Mouse (Mus musculus): ENCODE measurements at regions not wholly inside any gene's neighbourhood (a gene's known extent, or its start where the extent isn't known, plus 50 kb on each side); places are given as distances from the start of the nearest gene placed in this dataset.

- in situ Hi-C loops (cut with MboI, MseI): no loop called here
Measured at GRCm38 (mm10) chr3:33717317-33717716, 82.3 kb upstream of the Ttc14 start.

GRCm38 (mm10) chr3:33727915-33728314, 71.7 kb upstream of the Ttc14 start:
- in situ Hi-C loops (cut with MboI, MseI): no loop called here

- in situ Hi-C loops (cut with MboI, MseI): no loop called here
Measured at GRCm38 (mm10) chr3:33730364-33730763, 69.3 kb upstream of the Ttc14 start.

- in situ Hi-C loops (cut with MboI, MseI): no loop called here
Measured at GRCm38 (mm10) chr3:33737496-33737895, 62.1 kb upstream of the Ttc14 start.

GRCm38 (mm10) chr3:33742138-33742537, 57.5 kb upstream of the Ttc14 start:
- in situ Hi-C loops (cut with MboI, MseI): loop anchor here (10.0 kb wide), 1 partner anchor 1393 kb away; no protein-coding TSS in a partner anchor

All from T-helper 2 cell (primary cell).